In the genomic region with DNA sequence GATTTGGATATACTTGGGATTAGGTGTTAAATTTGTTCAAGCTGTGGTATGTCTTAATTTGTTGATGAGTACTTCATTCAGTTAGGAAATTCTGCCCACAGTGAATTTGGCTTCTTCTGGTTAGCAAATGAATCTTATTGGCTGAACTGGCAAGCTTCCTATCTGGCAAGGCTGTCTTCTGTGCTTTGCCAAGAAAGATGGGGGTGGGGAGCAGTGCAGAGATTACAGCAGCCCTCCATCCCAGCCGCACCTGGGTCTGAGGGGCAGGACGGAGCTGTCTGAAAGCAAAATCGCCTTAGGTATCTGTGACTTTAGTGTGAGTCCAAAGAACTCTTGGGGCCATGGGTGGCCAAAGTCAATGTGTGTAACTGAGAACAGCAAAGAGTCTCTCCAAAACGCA, we compare ENCODE assay signal across 18 mouse cellular contexts. TPM values are rescaled to one million over a fixed set of nuclear protein-coding genes. Genes with fewer than 3 reads are reported as not detected.
A peak's percentile ranks its signal among the peaks of the same experiment; 100 is the strongest.
DNase-seq lines count a peak whose midpoint lies in the region; ATAC-seq lines count a peak whose summit lies in the region.
"Had no signal": no experiment of that assay in that cellular context is flagged by ENCODE, and none has a peak within 500 bp of the region (broad histone marks: within the 10 kb centered on the region; RNA-seq: fewer than 3 reads in every experiment).

No protein-coding gene starts in this region.

- no peak overlapping the region for H3K4me2 ChIP-seq in heart, embryonic 12.5 days
- no peak overlapping the region for H3K4me2 ChIP-seq in forebrain, embryonic 14.5 days (ENCODE audit: low read length)
- H3K4me2 ChIP-seq: embryonic facial prominence, embryonic 12.5 days; hindbrain, embryonic 12.5 days; limb, embryonic 12.5 days; liver, embryonic 15.5 days had no signal

- no peaks in the 10 kb centered on the region for H3K36me3 ChIP-seq in heart, embryonic 12.5 days
- no peaks in the 10 kb centered on the region for H3K36me3 ChIP-seq in forebrain, embryonic 14.5 days (ENCODE audit: control insufficient read depth, insufficient read depth, low read length)
- H3K36me3 ChIP-seq: embryonic facial prominence, embryonic 12.5 days; hindbrain, embryonic 12.5 days; limb, embryonic 12.5 days; liver, embryonic 15.5 days had no signal

- ATAC-seq in heart, embryonic 12.5 days (ENCODE audit: insufficient number of reproducible peaks, low FRiP score), result no peak
- no peak for ATAC-seq in forebrain, embryonic 14.5 days
- ATAC-seq: activated CD4-positive, CD25-positive, alpha-beta regulatory T cell, adult 4 months; intestine, embryonic 16.5 days had no signal

- H3K9ac ChIP-seq in heart, embryonic 12.5 days, result no peak overlapping the region
- H3K9ac ChIP-seq in forebrain, embryonic 14.5 days (ENCODE audit: low read length), result no peak overlapping the region
- H3K9ac ChIP-seq: embryonic facial prominence, embryonic 12.5 days; hindbrain, embryonic 12.5 days; limb, embryonic 12.5 days; liver, embryonic 15.5 days had no signal

- no peak overlapping the region for H3K27ac ChIP-seq in heart, embryonic 12.5 days (ENCODE audit: poor library complexity, severe bottlenecking)
- no peak overlapping the region for H3K27ac ChIP-seq in forebrain, embryonic 14.5 days (ENCODE audit: low read depth, low read length)
- H3K27ac ChIP-seq: embryonic facial prominence, embryonic 12.5 days; hindbrain, embryonic 12.5 days; limb, embryonic 12.5 days; liver, embryonic 15.5 days had no signal

- H3K27me3 ChIP-seq in heart, embryonic 12.5 days (replicated peaks), result no peaks in the 10 kb centered on the region
- H3K27me3 ChIP-seq in forebrain, embryonic 14.5 days (replicated peaks; ENCODE audit: control insufficient read depth, insufficient read depth, low read length), result no peaks in the 10 kb centered on the region
- H3K27me3 ChIP-seq: embryonic facial prominence, embryonic 12.5 days; hindbrain, embryonic 12.5 days; limb, embryonic 12.5 days; liver, embryonic 15.5 days had no signal

- no peaks in the 10 kb centered on the region for H3K9me3 ChIP-seq in heart, embryonic 12.5 days (replicated peaks)
- H3K9me3 ChIP-seq in forebrain, embryonic 14.5 days (replicated peaks; ENCODE audit: control insufficient read depth, low read length), result no peaks in the 10 kb centered on the region
- H3K9me3 ChIP-seq: embryonic facial prominence, embryonic 12.5 days; hindbrain, embryonic 12.5 days; limb, embryonic 12.5 days; liver, embryonic 15.5 days had no signal

- 42% methylated on average over 4 of the region's 4 CpGs for WGBS in heart, embryonic 12.5 days
- WGBS in forebrain, embryonic 14.5 days, result 22% methylated on average over 4 of the region's 4 CpGs

- no peaks in the 10 kb centered on the region for H3K4me1 ChIP-seq in heart, embryonic 12.5 days (replicated peaks)
- H3K4me1 ChIP-seq in forebrain, embryonic 14.5 days (ENCODE audit: control insufficient read depth, insufficient read depth, low read length), result 0 out of 2 replicates have a peak, but pooled peaks cover 5% of the 10 kb centered on the region
- H3K4me1 ChIP-seq: embryonic facial prominence, embryonic 12.5 days; limb, embryonic 12.5 days; liver, embryonic 15.5 days had no signal

- H3K4me3 ChIP-seq in heart, embryonic 12.5 days, result no peak overlapping the region
- no peak overlapping the region for H3K4me3 ChIP-seq in forebrain, embryonic 14.5 days (ENCODE audit: low read depth, low read length)
- H3K4me3 ChIP-seq: embryonic facial prominence, embryonic 12.5 days; hindbrain, embryonic 12.5 days; limb, embryonic 12.5 days; liver, embryonic 15.5 days had no signal

- peak; percentile 78 for DNase-seq in heart, adult 11 months
- DNase-seq in adrenal gland, postnatal 14 days, result peak; percentile 46
- DNase-seq in brain, adult 2 months (ENCODE audit: low read depth, low spot score), result peak; percentile 31
- peak; percentile 65 for DNase-seq in forebrain, embryonic 14.5 days (ENCODE audit: low spot score)
- no peak for DNase-seq in right cerebral cortex, postnatal 36 days (ENCODE audit: low spot score in 2 of 2)
- DNase-seq in right cerebral cortex, adult 18-20 months, result no peak
- DNase-seq: gastrocnemius, postnatal 36 days; kidney, postnatal 10 days; right cerebral cortex, postnatal 14 days; thymus, adult 2 months had no signal

RNA-seq across cellular contexts. Expression of a gene that starts 40.9 kb away (rescaled TPM):
- polyA plus RNA-seq in heart, embryonic 12.5 days (2016; fragmentation: Nextera tagmentation; extraction: Ambion mirVana), result 1.2 TPM in 2 replicates
- total RNA-seq in adrenal gland, postnatal 14 days (2021), result 4.6 and 4.8 TPM in 2 replicates
- 7.5 and 12.0 TPM in 2 replicates for polyA plus RNA-seq in forebrain, embryonic 14.5 days (2014; fragmentation: Nextera tagmentation; extraction: Ambion mirVana)
- total RNA-seq: monocyte, adult 5-6 weeks had no signal
- polyA plus RNA-seq: activated CD4-positive, CD25-positive, alpha-beta regulatory T cell, adult 4 months had no signal

Comparison
In these comparisons a context has a peak if more than half of its experiments do, and no peak if none do; other contexts are left out.
1. DNase-seq: peak in heart, adult 11 months (single experiment), adrenal gland, postnatal 14 days (single experiment), brain, adult 2 months (single experiment) and forebrain, embryonic 14.5 days (single experiment); none in right cerebral cortex, postnatal 36 days (0 of 2) and right cerebral cortex, adult 18-20 months (single experiment).